Mouse (Mus musculus) CH12.LX (cell line): ENCODE data around the gene Foxp1. TPM values are rescaled to one million over a fixed set of nuclear protein-coding genes. Genes with fewer than 3 reads are reported as not detected.
A peak's percentile ranks its signal among the peaks of the same experiment; 100 is the strongest.

ENCODE experiments used
- DNase-seq: peaks from one replicate; pipeline ENCODE4 v3.0.0-alpha.2; 2013; ENCODE audit errors: extremely low read depth
- H3K27ac ChIP-seq: 2 replicates; pipeline ENCODE4 v1.5.1; 2012; ENCODE audit warnings: low read depth, mild to moderate bottlenecking, control low read depth, moderate library complexity; ENCODE audit not compliant: insufficient read depth
- H3K27me3 ChIP-seq: replicated peaks from 2 replicates; pipeline ENCODE3; 2012; ENCODE audit warnings: inconsistent platforms
- H3K36me3 ChIP-seq, 2 experiments: replicated peaks in 1 of 2; 2 replicates each; pipeline versions ENCODE3 to v1.6.1; 2012; ENCODE audit warnings: inconsistent platforms in 1 of 2, low read length in 1 of 2, mild to moderate bottlenecking in 1 of 2, mixed read lengths in 1 of 2, moderate library complexity in 1 of 2; ENCODE audit not compliant: control insufficient read depth in 1 of 2, insufficient read depth in 1 of 2
- H3K4me1 ChIP-seq, 2 experiments: 2 replicates each; pipeline ENCODE4 v1.6.1; 2012; ENCODE audit warnings: inconsistent platforms in 1 of 2, moderate library complexity in 1 of 2; ENCODE audit not compliant: insufficient read depth in 2 of 2, control insufficient read depth in 1 of 2
- H3K4me2 ChIP-seq: 2 replicates; pipeline ENCODE4 v1.6.1; 2012; ENCODE audit warnings: low read depth, mild to moderate bottlenecking, control low read depth; ENCODE audit not compliant: poor library complexity, insufficient read depth, severe bottlenecking
- H3K4me3 ChIP-seq, 3 experiments: fragments of 150-350 bp in 1 of 3; sonication (generic) in 1 of 3; replicated peaks in 1 of 3; 2 replicates each; pipeline versions ENCODE3 to v1.5.1; 2011 to 2012; ENCODE audit warnings: low read depth in 2 of 3, low read length in 2 of 3, mild to moderate bottlenecking in 2 of 3, moderate library complexity in 2 of 3, control low read depth in 1 of 3, improper control_type of control experiment in 1 of 3, inconsistent platforms in 1 of 3, mixed read lengths in 1 of 3; ENCODE audit not compliant: poor library complexity in 1 of 3
- H3K79me2 ChIP-seq: replicated peaks from 2 replicates; pipeline ENCODE4 v1.6.1; 2012; ENCODE audit warnings: mild to moderate bottlenecking, moderate library complexity; ENCODE audit not compliant: control insufficient read depth, poor library complexity, insufficient read depth, severe bottlenecking; ENCODE audit errors: extremely low read depth
- H3K9ac ChIP-seq: 2 replicates; pipeline ENCODE4 v1.6.1; 2012; ENCODE audit warnings: low read depth, mild to moderate bottlenecking, control low read depth, moderate library complexity; ENCODE audit not compliant: insufficient read depth
- H3K9me3 ChIP-seq: replicated peaks from 2 replicates; pipeline ENCODE3; 2012; ENCODE audit warnings: low read length, inconsistent platforms, mixed read lengths
- BHLHE40 ChIP-seq: IDR thresholded peaks from 2 replicates; pipeline ENCODE4 v1.6.1; 2011; ENCODE audit warnings: mild to moderate bottlenecking, low read depth, low read length, improper control_type of control experiment
- CTCF ChIP-seq, 2 experiments: IDR thresholded peaks in 1 of 2; conservative IDR thresholded peaks in 1 of 2; 2 replicates each; pipeline ENCODE4 v1.5.1; 2011 to 2012; ENCODE audit warnings: low read depth in 2 of 2, low read length in 2 of 2, improper control_type of control experiment in 1 of 2, inconsistent platforms in 1 of 2, mild to moderate bottlenecking in 1 of 2, moderate library complexity in 1 of 2
- ETS1 ChIP-seq: conservative IDR thresholded peaks from 2 replicates; pipeline ENCODE4 v1.6.1; 2012; ENCODE audit warnings: low read depth, mild to moderate bottlenecking, inconsistent platforms, low read length, improper control_type of control experiment, moderate library complexity
- IRF4 ChIP-seq: IDR thresholded peaks from 2 replicates; pipeline ENCODE4 v1.6.1; 2014; ENCODE audit warnings: low read depth, mild to moderate bottlenecking, inconsistent platforms, low read length, improper control_type of control experiment
- MYC ChIP-seq: IDR thresholded peaks from 2 replicates; pipeline ENCODE4 v1.6.1; 2011; ENCODE audit warnings: low read depth, mild to moderate bottlenecking, improper control_type of control experiment, low read length
- NRF1 ChIP-seq: IDR thresholded peaks from 2 replicates; pipeline ENCODE4 v1.6.1; 2014; ENCODE audit warnings: low read depth, mild to moderate bottlenecking, inconsistent platforms, low read length, improper control_type of control experiment, moderate library complexity
- POLR2AphosphoS2 ChIP-seq: IDR thresholded peaks from 2 replicates; pipeline ENCODE4 v1.6.1; 2011; ENCODE audit warnings: low read depth, low read length, improper control_type of control experiment
- RAD21 ChIP-seq: IDR thresholded peaks from 2 replicates; pipeline ENCODE4 v1.6.1; 2011; ENCODE audit warnings: low read depth, mild to moderate bottlenecking, low read length, improper control_type of control experiment, moderate library complexity
- RCOR1 ChIP-seq: conservative IDR thresholded peaks from 2 replicates; pipeline ENCODE4 v1.6.1; 2012; ENCODE audit warnings: low read depth, mild to moderate bottlenecking, inconsistent platforms, low read length, improper control_type of control experiment
- SMC3 ChIP-seq: IDR thresholded peaks from 2 replicates; pipeline ENCODE4 v1.6.1; 2011; ENCODE audit warnings: low read depth, low read length, improper control_type of control experiment
- USF2 ChIP-seq: conservative IDR thresholded peaks from 2 replicates; pipeline ENCODE4 v1.6.1; 2011; ENCODE audit warnings: low read depth, low read length, improper control_type of control experiment
- ZNF384 ChIP-seq: IDR thresholded peaks from 2 replicates; pipeline ENCODE4 v1.6.1; 2012; ENCODE audit warnings: low read depth, low read length, improper control_type of control experiment, inconsistent platforms
- dilution Hi-C: fragments of 300-500 bp; cut with MboI; formaldehyde crosslinking; loops from 2 replicates; pipeline ENCODE4 v1.14.3; 2020; ENCODE audit warnings: low sequenced_read_pairs; ENCODE audit not compliant: extremely low pct_unique_long_range_greater_than_20kb, extremely low pct_ligation_motif_present
- in situ Hi-C: fragments of 300-500 bp; cut with MboI; formaldehyde crosslinking; loops from 3 replicates; pipeline ENCODE4 v1.14.3; 2019; ENCODE audit warnings: low sequenced_read_pairs, low pct_ligation_motif_present, low pct_unique_long_range_greater_than_20kb, mixed read lengths
- polyA plus RNA-seq: library from polyadenylated mRNA; unstranded; fragments of >175 nt; gene quantifications from 2 replicates; pipeline ENCODE4 v1.2.1, GENCODE M21; 2012; ENCODE audit warnings: low read depth; ENCODE audit not compliant: insufficient read length
- total RNA-seq, 2 experiments: library from RNA; depleted of rRNA; stranded (reverse); fragments of 300-350 nt in 1 of 2; fragments of >200 nt in 1 of 2; gene quantifications; 2 replicates each; pipeline ENCODE4 v1.2.3; 2012 to 2014

Gene Foxp1
- total and polyA plus RNA-seq, 3 experiments: 66.5 to 105 (median 87.4) TPM

DNA sequence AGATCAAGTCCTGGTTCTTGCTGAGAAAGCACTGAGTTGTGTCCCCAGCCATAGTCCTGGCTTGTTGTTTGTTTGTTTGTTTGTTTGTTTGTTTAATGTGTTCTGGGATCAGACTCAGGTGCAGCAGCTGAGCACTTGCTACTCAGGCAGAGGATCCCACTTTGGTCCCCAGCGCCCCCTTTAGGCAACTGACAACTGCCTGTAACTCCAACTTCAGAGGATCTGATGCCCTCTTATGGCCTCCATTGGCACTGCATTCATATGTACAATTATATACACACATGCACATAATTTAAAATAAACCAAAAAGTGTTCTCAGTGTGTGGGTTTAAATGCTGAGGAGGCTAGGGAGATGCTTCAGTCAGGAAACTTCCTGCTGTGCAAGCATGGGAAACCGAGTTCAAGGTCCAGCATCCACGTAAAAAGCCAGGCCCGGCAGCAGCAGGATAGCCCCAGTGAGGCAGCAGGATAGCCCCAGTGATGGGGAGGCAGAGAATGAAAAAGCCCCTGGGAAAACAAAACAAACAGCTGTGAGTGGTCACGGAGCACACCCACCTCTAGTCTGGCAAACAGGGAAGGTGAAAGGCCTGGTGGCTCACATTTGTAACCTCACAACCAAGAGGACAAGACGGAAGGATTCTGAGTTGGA lies 5.1 kb upstream of the Foxp1 start:
- dilution Hi-C loops (no loop called here), in situ Hi-C loops (no loop called here)

DNA sequence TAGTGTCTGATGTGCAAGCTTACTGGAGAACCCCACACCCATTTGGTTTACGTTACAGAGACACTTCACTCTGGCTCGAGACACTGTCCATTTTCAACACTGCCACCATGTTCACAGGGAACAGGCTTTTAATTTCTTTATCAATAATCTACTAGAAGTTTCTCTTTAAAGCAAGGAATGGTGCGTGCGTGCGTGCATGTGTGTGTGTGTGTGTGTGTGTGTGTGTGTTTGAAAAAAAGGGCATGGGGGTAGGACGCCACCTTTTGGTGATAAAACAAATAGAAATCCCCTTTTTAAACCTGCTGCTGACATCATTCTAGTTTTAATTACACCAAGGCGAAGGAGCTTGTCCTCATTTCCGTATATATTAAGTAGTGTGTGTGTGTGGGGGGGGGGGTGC lies 2.8 kb upstream of the Foxp1 start:
- Histone ChIP-seq H3K4me3 (no peak overlapping the region), H3K9me3 (peaks cover 7% of the 10 kb centered on the region), H3K36me3 (no peaks in the 10 kb centered on the region), H3K27me3 (peaks cover 20% of the 10 kb centered on the region), H3K9ac (no peak overlapping the region), H3K27ac (no peak overlapping the region), H3K79me2 (no peaks in the 10 kb centered on the region)
- no peak for DNase-seq
- dilution Hi-C loops (no loop called here), in situ Hi-C loops (no loop called here)
- TF ChIP-seq RAD21: peak; percentile 59
- TF ChIP-seq BHLHE40: peak; percentile 54
- TF ChIP-seq IRF4: peak; percentile 30; the same call in 1 of the 2 replicates
- no peak for TF ChIP-seq POLR2AphosphoS2
- TF ChIP-seq SMC3: peak; percentile 57
- no peak for TF ChIP-seq MYC
- no peak for TF ChIP-seq ETS1
- peak; percentile 69 for TF ChIP-seq ZNF384
- no peak for TF ChIP-seq NRF1
- TF ChIP-seq CTCF (conservative IDR thresholded peaks at IDR 0.05 in 1 of 2, IDR thresholded peaks at IDR 0.05 in 1 of 2; ENCODE audit: low read depth in 2 of 2, low read length in 2 of 2): peak in 1 of 2 experiments; percentile 63; a peak in 2 of 4 replicates
- TF ChIP-seq, all 38 proteins: peak for 6
- H3K4me1 ChIP-seq: peaks cover 0 to 5% of the 10 kb centered on the region in 2 experiments; a peak in 2 of 4 replicates
- H3K4me2 ChIP-seq: no peak overlapping the region

More for the DNA sequence above, 5.1 kb upstream of the Foxp1 start:
- peaks cover 0 to 14% of the 10 kb centered on the region in 2 experiments; a peak in 1 of 4 replicates for H3K4me1 ChIP-seq
- H3K4me2 ChIP-seq: no peak overlapping the region
- H3K27ac ChIP-seq: no peak overlapping the region
- no peak overlapping the region for H3K9ac ChIP-seq
- H3K9me3 ChIP-seq: peaks cover 7% of the 10 kb centered on the region
- H3K27me3 ChIP-seq: peaks cover 4% of the 10 kb centered on the region
- DNase-seq: no peak
- no peak overlapping the region for H3K4me3 ChIP-seq
- TF ChIP-seq SMC3 (peak; percentile 24; the same call in 1 of the 2 replicates), CTCF (conservative IDR thresholded peaks at IDR 0.05 in 1 of 2, IDR thresholded peaks at IDR 0.05 in 1 of 2; ENCODE audit: low read depth in 2 of 2, low read length in 2 of 2) (peak in 1 of 2 experiments; percentile 61; a peak in 2 of 4 replicates), RAD21 (peak; percentile 25), RCOR1 (no peak), ZNF384 (no peak), USF2 (no peak)
- H3K79me2 ChIP-seq: no peaks in the 10 kb centered on the region
- H3K36me3 ChIP-seq: no peaks in the 10 kb centered on the region
